Mouse (Mus musculus) T-helper 1 cell (primary cell): Measurements from ENCODE around the gene Cacna1d.

Experiments
- in situ Hi-C: fragments of 300-600 bp; cut with MboI, MseI; formaldehyde crosslinking; loops from one replicate; pipeline ENCODE4 v1.15.1; 2025; ENCODE audit warnings: high pct_unique_total_duplicates

The Cacna1d gene

GRCm38 (mm10) chr14:30371070-30371469, 120.2 kb downstream of the Cacna1d start:
- in situ Hi-C loops = no loop called here

GRCm38 (mm10) chr14:30367074-30367473, 124.2 kb downstream of the Cacna1d start:
- in situ Hi-C loops = no loop called here

- in situ Hi-C loops = no loop called here
These were observed 125.4 kb downstream of the Cacna1d start for GRCm38 (mm10) chr14:30365866-30366265.

DNA sequence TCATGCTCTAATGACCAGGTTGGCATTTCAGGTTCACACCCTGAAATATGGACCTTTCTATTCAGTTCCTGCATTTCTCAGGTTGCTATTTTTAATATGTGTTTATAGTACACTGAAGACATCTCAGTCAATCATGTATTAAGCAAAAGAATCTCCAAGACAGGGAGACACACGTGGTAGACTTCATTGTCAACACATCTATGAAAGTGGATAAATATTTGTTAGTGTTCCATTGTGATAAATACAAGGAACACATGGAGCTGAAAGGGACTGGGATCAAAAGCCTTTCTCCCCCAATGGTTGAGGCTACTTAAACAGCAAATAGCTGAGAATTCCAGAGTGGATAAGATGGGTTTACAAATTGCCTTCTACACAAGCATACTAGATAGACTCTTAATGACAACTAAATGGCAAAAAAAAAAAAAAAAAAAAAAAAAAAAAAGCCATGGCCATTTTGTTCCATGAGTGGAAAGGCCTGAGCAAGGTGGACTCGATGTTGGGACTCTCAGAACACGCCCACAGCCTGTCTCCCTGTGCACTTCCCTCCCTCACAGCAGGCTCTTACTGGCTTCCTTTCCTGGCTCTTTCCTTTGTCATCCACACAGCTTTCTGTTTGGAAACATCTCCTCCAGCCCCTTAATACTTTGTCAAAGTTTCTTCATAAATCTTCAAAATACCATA, 127.6 kb downstream of the Cacna1d start:
- in situ Hi-C loops = no loop called here

DNA sequence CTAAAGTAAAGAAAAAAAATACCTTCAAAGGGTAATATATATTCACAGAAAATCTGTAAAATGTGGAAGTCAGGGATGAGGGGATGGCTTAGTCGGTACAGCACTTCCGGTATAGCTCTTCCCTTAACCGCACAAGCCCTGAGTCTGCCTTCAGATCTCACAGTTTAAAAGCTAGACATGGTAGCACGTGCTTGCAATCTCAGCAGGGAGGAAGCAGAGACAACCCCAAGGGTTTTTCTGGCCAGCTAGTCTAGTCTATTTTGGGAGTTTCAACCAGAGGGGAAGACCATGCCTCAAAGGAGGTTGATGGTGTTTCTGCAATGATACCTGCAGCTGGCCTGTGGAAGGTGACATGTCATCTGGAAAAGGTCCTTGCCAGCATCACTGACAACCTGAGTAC, 128.9 kb downstream of the Cacna1d start:
- in situ Hi-C loops = no loop called here

- in situ Hi-C loops = no loop called here
These were observed 130.8 kb downstream of the Cacna1d start for GRCm38 (mm10) chr14:30360478-30360877.

GRCm38 (mm10) chr14:30360004-30360403, 131.3 kb downstream of the Cacna1d start:
- in situ Hi-C loops = no loop called here

GRCm38 (mm10) chr14:30358028-30358427, 133.2 kb downstream of the Cacna1d start:
- in situ Hi-C loops = no loop called here

GRCm38 (mm10) chr14:30356456-30356855, 134.8 kb downstream of the Cacna1d start:
- in situ Hi-C loops = no loop called here

- in situ Hi-C loops = no loop called here
These were observed 136.5 kb downstream of the Cacna1d start for GRCm38 (mm10) chr14:30354761-30355160.

DNA sequence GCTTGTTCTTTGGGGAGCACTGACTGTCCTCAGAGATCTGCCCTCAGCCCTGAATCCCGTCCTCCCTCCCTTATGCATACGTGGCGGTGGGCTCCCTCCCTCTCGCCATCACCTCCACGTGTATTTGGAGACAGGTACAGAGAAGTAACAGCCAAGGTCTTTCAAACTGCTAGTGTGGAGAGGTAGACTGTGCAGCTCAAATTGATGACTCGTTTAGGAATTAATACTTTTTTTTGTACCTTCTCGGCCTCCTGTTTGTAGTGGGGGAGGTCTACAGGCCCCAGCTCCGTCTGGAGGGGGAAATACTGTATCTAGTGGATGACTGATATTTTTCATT, 137.2 kb downstream of the Cacna1d start:
- in situ Hi-C loops = no loop called here

- in situ Hi-C loops = no loop called here
These were observed 137.7 kb downstream of the Cacna1d start for GRCm38 (mm10) chr14:30353291-30354126.

GRCm38 (mm10) chr14:30352951-30353270, 138.3 kb downstream of the Cacna1d start:
- in situ Hi-C loops = no loop called here

DNA sequence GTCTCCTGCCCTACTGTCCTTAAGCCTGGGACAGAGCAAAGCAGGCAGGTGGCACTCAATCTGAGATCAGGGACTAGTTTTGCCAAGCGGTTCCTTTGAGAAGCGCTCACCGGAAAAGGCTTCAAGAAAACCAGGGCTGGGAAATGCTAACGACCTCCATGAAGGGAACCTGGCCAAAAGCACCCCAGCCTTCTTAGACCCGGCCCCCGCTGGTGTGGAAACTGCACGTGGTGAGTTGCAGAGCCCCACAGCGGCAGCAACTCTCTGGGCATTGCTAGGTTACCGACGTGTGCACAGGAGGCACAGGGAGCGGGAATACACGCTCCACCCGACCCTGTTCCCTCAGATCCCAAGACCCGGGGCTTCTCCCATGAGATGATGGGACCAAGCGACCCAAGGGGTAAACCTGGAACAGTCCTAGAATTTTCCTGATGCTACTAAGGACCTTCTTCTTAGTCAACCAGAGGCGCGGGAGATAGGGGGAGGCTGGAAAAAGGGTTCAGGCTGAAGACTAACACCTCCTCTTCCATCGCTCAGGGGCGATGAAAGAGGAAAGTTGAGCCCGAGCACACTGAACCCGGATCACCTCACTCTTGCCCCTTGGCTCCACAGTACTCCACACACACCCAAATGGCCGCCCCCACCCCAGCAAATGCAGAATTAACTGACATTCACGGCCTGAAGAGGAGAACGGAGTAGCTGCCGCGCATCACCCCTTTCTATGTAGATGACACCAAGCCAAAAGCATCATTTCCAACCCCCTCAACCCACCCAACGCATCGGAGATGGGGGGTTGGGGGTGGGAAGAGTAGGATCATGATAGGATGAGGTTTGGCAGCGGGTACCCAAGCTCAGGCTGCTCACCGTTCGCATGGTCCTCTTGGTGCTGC, 138.9 kb downstream of the Cacna1d start:
- in situ Hi-C loops = no loop called here

- in situ Hi-C loops = no loop called here
These were observed 141.0 kb downstream of the Cacna1d start for GRCm38 (mm10) chr14:30350285-30350684.

DNA sequence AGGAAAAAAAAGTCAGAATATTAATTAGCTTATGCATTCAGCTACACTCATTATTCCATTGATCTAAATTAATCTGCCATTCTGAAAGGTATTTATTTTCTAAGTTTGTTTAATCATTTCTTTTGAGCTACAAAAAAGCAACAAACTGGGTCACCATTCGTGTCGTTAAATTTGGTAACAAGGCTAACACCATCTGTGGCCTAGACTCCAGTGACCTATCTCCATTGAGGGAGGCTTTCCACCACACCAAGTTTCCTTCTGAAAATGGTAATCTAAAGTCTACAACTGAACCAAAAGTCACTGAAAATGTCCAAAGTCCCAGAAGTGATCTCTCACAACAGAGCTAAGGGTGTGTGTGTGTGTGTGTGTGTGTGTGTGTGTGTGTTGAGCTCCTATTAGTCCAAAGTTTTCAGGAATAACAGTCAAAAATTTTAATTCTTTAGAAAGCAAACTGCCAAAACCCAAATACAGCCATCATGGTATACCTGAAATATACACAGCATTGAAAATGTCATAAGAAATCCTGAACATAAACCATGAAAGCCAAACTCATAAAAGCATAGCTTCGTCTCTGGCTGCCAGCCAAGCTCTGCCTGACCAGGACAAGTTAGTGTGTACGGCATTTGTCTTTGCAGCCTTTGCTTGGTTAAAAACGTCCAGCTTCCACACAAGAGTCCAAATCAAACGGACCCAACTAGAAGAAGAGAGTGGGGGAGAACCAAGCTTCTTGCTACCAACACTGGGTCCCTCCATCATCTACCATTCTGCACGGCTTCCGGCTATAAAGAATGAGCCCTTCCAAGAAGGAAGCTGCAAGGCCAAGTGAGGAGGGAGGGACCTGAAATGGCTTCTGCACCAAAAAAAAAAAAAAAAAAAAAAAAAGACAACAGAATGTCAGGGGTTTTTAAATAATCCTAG, 146.0 kb downstream of the Cacna1d start:
- in situ Hi-C loops = loop anchor here (10.0 kb wide), 1 partner anchor 930 kb away; no protein-coding TSS in a partner anchor

- in situ Hi-C loops = loop anchor here (10.0 kb wide), 1 partner anchor 929 kb away; no protein-coding TSS in a partner anchor
These were observed 147.5 kb downstream of the Cacna1d start for GRCm38 (mm10) chr14:30343740-30344139.

DNA sequence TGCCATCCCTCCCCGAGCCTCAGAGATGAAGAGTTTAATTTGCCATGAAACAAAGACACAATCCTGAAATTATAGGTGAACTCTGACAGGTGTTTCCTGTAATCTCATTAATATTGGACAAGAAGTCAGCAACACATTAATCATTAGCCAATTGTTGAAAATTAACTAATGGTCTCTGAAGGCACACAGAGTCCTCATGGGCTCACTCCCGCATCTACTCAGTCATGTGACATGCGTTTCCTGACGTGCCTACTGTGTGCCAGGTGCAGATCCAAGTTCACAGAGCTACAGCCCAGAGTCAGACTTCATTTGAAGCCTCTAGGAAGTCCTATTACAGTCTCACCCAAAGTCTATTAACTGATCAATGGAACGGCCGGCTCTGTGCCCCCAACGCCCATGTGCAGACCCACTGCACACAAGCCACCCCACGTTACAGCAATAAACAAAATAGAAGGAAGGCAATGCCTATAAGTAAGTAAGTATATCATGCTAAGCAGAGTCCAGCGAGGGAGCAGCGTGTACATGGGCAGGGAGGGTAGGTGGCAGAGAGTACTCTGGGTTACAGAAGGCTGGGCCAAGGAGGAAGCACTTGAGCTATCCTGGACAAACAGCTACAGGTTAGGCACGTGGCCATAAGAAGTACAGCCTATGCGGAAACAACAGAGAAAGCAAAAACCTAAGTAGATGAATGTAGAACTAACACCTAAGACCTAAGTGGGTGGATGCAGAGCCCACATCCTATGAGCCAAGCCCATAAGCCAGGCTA, 149.2 kb downstream of the Cacna1d start:
- in situ Hi-C loops = loop anchor here (10.0 kb wide), 1 partner anchor 927 kb away; no protein-coding TSS in a partner anchor

- in situ Hi-C loops = loop anchor here (10.0 kb wide), 1 partner anchor 925 kb away; no protein-coding TSS in a partner anchor
These were observed 151.1 kb downstream of the Cacna1d start for GRCm38 (mm10) chr14:30340140-30340539.

- in situ Hi-C loops = no loop called here
These were observed 159.4 kb downstream of the Cacna1d start for GRCm38 (mm10) chr14:30331856-30332255.
